Mouse (Mus musculus) cerebellum, adult 2 months (tissue): ENCODE measurements around the gene Gm7951.
"Not testable (repeated sequence)": the region's sequence is repeated elsewhere in the genome, so short reads cannot be mapped to it uniquely, and the experiment has no call there.

Experiments
- CTCF ChIP-seq: fragments of 200-500 bp; IDR thresholded peaks from 2 replicates; pipeline ENCODE4 v1.5.1; 2011; ENCODE audit warnings: low read depth, mild to moderate bottlenecking, control low read depth, low read length, moderate library complexity, borderline replicate concordance; ENCODE audit not compliant: insufficient read depth
- POLR2A ChIP-seq: fragments of 200-500 bp; IDR thresholded peaks from 2 replicates; pipeline ENCODE4 v1.6.1; 2011; ENCODE audit warnings: low read length, control low read depth, borderline replicate concordance; ENCODE audit not compliant: insufficient read depth

GRCm38 (mm10) chr14:42162522-42162921 is 45.4 kb upstream of the Gm7951 start, which contains the start of gene Gm17027:
- TF ChIP-seq CTCF, POLR2A: not testable (repeated sequence)
